Mouse (Mus musculus) midbrain, embryonic 11.5 days (tissue): ENCODE measurements at regions not wholly inside any gene's neighbourhood (a gene's known extent, or its start where the extent isn't known, plus 50 kb on each side); places are given as distances from the start of the nearest gene placed in this dataset.

Experiments
- ATAC-seq: fragments of 200-750 bp; cut with Nextera tagmentation; 2 replicates; pipeline ENCODE4 v1.8.0; 2017; ENCODE audit warnings: moderate TSS enrichment, moderate library complexity; ENCODE audit not compliant: low FRiP score
- DNase-seq: peaks from one replicate; pipeline ENCODE4 v3.0.0; 2015; ENCODE audit warnings: low spot score; ENCODE audit errors: missing footprints
- H3K27ac ChIP-seq: fragments of 300-500 bp; sonication (generic); 2 replicates; pipeline ENCODE4 v1.5.1; 2014; ENCODE audit warnings: low read depth, low read length
- H3K27me3 ChIP-seq: fragments of 300-500 bp; sonication (generic); 2 replicates; pipeline ENCODE4 v1.6.1; 2014; ENCODE audit warnings: mild to moderate bottlenecking, low read length, moderate library complexity, mixed read lengths; ENCODE audit not compliant: control insufficient read depth, insufficient read depth
- H3K36me3 ChIP-seq: fragments of 300-500 bp; sonication (generic); 2 replicates; pipeline ENCODE4 v1.6.1; 2014; ENCODE audit warnings: mild to moderate bottlenecking, low read length, moderate library complexity, mixed read lengths; ENCODE audit not compliant: control insufficient read depth, insufficient read depth
- H3K4me1 ChIP-seq: fragments of 300-500 bp; sonication (generic); 2 replicates; pipeline ENCODE4 v1.6.1; 2014; ENCODE audit warnings: low read length; ENCODE audit not compliant: control insufficient read depth, insufficient read depth
- H3K4me2 ChIP-seq: fragments of 300-500 bp; sonication (generic); 2 replicates; pipeline ENCODE4 v1.6.1; 2014; ENCODE audit warnings: mild to moderate bottlenecking, moderate library complexity
- H3K4me3 ChIP-seq: fragments of 300-500 bp; sonication (generic); 2 replicates; pipeline ENCODE4 v1.5.1; 2014; ENCODE audit warnings: low read depth, low read length
- H3K9ac ChIP-seq: fragments of 300-500 bp; sonication (generic); 2 replicates; pipeline ENCODE4 v1.6.1; 2014; ENCODE audit warnings: low read length
- H3K9me3 ChIP-seq: fragments of 300-500 bp; sonication (generic); 2 replicates; pipeline ENCODE4 v1.6.1; 2016; ENCODE audit warnings: low read length; ENCODE audit not compliant: control insufficient read depth
- WGBS: fragments of 180-500 bp; shearing (Covaris S2); extraction: QIAGEN DNeasy Blood & Tissue Kit; methylation state at CpG from one replicate; pipeline ENCODE4 v1.1.7; 2014; 5-methylcytosine and 5-hydroxymethylcytosine counted together

DNA sequence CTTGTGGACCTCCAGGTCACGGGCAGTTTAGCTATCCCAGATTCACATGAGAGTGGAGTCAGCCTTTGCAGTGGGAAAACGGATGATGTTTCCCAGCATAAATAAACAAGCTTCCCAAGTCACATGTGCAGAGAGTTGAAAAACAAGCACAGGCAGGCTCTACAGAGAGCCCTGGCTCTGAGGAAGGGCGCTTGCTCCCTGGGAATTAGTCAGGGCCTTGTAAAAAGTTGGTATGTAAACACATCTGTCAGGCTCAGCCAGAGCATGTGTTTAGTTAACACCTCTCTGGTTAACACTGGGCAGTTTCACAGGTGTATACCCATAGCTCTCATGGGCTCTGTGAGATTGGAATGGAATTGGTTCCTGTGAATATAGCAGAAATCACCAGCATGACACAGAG, 51.9 kb upstream of the Arhgap42 start:
- H3K9me3 ChIP-seq: no peaks in the 10 kb centered on the region
- DNase-seq: no peak
- H3K36me3 ChIP-seq: no peaks in the 10 kb centered on the region
- no peak overlapping the region for H3K4me3 ChIP-seq
- no peak overlapping the region for H3K27ac ChIP-seq
- ATAC-seq: no peak
- no peaks in the 10 kb centered on the region for H3K4me1 ChIP-seq
- WGBS: 59% methylated on average over 3 of the region's 3 CpGs
- no peak overlapping the region for H3K4me2 ChIP-seq
- H3K9ac ChIP-seq: no peak overlapping the region
- H3K27me3 ChIP-seq: no peaks in the 10 kb centered on the region

DNA sequence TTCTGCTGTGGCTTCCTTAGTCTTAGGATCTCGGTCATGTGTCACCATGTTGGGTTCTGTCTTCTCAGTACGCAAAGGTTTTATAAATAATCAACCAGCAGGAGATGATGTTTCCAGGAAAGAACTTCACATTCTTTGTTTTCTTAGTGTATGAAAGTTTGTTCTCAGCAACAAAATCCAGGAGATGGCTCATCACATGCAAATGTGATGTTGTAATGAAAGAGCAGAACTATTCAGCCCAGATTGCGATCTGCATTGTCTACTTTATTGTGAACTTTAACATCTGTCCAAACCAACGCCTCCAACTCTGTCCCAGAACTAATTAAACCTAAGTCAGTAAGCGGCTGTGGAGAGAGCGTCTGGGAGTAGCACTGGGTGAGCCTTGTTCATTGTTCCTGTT, 50.7 kb upstream of the Arhgap42 start:
- ATAC-seq (no peak), DNase-seq (no peak)
- 68% methylated on average over 6 of the region's 6 CpGs for WGBS
- no peak overlapping the region for H3K4me2 ChIP-seq
- no peaks in the 10 kb centered on the region for H3K27me3 ChIP-seq
- H3K4me1 ChIP-seq: no peaks in the 10 kb centered on the region
- no peak overlapping the region for H3K27ac ChIP-seq
- H3K9ac ChIP-seq: no peak overlapping the region
- no peaks in the 10 kb centered on the region for H3K9me3 ChIP-seq
- H3K36me3 ChIP-seq: no peaks in the 10 kb centered on the region
- H3K4me3 ChIP-seq: no peak overlapping the region
